ENCODE assay signal across 19 mouse cellular contexts in genomic region chr16:49941031-49941430, GRCm38 (mm10).
"Had no signal": no experiment of that assay in that cellular context is flagged by ENCODE, and none has a peak within 500 bp of the region (broad histone marks: within the 10 kb centered on the region; RNA-seq: fewer than 3 reads in every experiment).

No protein-coding gene starts in this region.

- H3K4me2 ChIP-seq: limb, embryonic 13.5 days; liver, embryonic 13.5 days; midbrain, embryonic 12.5 days; midbrain, embryonic 15.5 days; neural tube, embryonic 12.5 days; neural tube, embryonic 15.5 days had no signal

- H3K4me1 ChIP-seq: neural tube, embryonic 15.5 days had no signal

- H3K27me3 ChIP-seq: limb, embryonic 13.5 days; liver, embryonic 13.5 days; midbrain, embryonic 12.5 days; midbrain, embryonic 15.5 days; neural tube, embryonic 12.5 days; neural tube, embryonic 15.5 days had no signal

- H3K4me3 ChIP-seq: limb, embryonic 13.5 days; liver, embryonic 13.5 days; midbrain, embryonic 12.5 days; midbrain, embryonic 15.5 days; neural tube, embryonic 12.5 days; neural tube, embryonic 15.5 days had no signal

- ATAC-seq: midbrain, embryonic 15.5 days had no signal

- H3K9ac ChIP-seq: limb, embryonic 13.5 days; liver, embryonic 13.5 days; midbrain, embryonic 12.5 days; midbrain, embryonic 15.5 days; neural tube, embryonic 12.5 days; neural tube, embryonic 15.5 days had no signal

- H3K9me3 ChIP-seq: liver, embryonic 13.5 days; midbrain, embryonic 12.5 days; midbrain, embryonic 15.5 days; neural tube, embryonic 12.5 days; neural tube, embryonic 15.5 days had no signal

- DNase-seq: kidney, adult 8-10 months; kidney, postnatal 14 days; kidney, postnatal 4 days; left cerebral cortex, postnatal 4 days; liver, embryonic 13.5 days; lung, adult 2 months; lung, postnatal 14 days; lung, postnatal 4 days; right cerebral cortex, adult 18-20 months; right cerebral cortex, postnatal 14 days; right cerebral cortex, postnatal 4 days; thymus, adult 2 months; thymus, postnatal 25 days had no signal

- H3K27ac ChIP-seq: limb, embryonic 13.5 days; liver, embryonic 13.5 days; midbrain, embryonic 12.5 days; midbrain, embryonic 15.5 days; neural tube, embryonic 12.5 days; neural tube, embryonic 15.5 days; stomach, postnatal 0 days had no signal

- H3K36me3 ChIP-seq: limb, embryonic 13.5 days; liver, embryonic 13.5 days; midbrain, embryonic 12.5 days; midbrain, embryonic 15.5 days; neural tube, embryonic 12.5 days; neural tube, embryonic 15.5 days had no signal
